Mouse (Mus musculus): ENCODE data around the gene Fam181b.

Fam181b gene

DNA sequence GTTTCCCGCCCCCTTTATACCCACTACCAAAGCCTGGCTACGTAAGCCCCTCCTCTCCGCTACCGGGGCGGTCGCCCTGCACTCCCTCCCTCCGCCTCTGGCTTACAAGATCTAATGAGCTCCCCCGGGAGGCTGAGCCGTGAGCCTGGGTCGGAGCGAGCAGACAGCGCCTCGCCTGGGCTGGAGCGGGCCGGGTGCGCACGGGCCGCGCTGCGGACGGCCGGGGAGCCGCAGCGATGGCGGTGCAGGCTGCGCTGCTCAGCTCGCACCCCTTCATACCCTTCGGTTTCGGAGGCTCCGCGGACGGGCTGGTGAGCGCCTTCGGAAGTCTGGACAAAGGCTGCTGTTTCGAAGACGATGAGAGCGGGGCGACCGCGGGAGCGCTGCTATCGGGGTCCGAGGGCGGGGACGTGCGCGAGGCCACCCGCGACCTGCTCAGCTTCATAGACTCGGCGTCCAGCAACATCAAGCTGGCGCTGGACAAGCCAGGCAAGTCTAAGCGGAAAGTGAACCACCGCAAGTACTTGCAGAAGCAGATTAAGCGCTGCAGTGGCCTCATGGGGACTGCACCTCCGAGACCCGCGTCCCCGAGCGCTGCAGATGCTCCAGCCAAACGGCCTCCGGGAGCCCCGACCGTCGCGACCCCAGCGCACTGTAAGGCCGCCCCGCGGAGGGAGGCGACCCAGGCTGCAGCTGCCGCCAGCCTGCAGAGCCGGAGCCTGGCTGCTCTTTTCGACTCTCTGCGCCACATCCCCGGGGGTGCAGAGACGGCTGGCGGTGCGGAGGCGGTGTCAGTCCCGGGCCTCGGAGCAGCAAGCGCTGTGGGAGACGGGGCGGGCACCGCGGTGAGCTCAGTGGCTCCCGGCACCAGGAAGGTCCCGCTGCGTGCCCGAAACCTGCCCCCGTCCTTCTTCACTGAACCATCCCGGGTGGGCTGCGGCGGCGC lies at the start of gene Fam181b:
Gene Fam181b (plus strand): TSS at position 81 of the 946 bp plus-strand sequence.
- peak; percentile 80 to 81 for DNase-seq

DNA sequence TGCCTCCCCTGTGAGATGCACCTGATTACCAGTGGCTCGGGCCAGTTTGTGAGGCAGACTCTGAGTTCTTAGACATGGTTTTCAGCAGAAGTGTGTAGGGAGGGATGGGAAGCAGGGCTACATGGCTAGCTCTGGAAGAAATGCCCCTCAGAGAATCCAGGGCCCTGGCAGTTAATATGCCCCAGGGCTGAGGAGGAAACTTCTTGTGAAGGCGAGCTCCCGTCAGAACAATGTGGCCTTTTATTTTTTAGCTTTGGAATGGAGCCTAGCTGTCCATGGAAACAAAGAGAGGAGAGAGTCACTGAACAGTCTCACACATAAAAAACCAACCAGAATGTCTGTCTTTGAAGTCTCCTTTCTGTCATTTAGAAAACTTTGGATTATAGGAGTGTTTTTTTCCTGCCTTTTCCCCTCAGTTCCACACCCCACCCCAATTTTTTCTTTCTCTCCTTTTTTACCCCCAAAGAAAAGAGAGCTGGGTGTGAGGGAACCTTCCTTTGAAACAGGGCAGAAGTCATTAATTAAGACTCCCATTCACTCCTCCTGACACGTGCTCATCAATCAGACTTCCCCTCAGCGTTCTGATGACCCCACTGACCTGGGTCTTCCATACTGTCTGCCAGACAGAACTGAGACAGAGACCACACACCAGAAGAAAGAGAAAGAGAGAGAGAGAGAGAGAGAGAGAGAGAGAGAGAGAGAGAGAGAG lies 41.7 kb upstream of the Fam181b start:
- no peak for DNase-seq

GRCm38 (mm10) chr7:93038472-93038828 lies 41.2 kb upstream of the Fam181b start:
- peak in 1 of 2 experiments; percentile 17 for DNase-seq

DNA sequence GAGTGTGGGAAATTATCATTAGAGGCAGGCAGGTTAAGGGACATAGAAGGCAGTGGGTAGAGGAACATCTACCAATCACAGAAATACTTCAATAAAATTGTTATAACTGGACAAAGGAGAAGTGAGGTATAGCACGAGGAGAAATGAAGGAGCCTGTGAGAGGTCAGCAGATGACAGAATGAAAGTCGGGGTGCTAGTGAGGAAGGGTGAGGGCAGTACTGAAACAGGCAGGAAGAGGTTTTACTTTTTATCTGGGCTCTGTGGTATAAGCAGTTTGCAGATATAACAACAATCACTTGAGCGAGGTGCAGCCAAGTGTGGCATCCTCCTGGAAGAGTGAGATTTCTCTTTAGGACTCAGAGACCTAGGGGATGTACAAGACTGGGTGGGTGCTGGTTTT lies 40.1 kb upstream of the Fam181b start:
- no peak for DNase-seq

GRCm38 (mm10) chr7:93044359-93044758 lies 35.3 kb upstream of the Fam181b start:
- no peak for DNase-seq

GRCm38 (mm10) chr7:93044788-93045187 lies 34.9 kb upstream of the Fam181b start:
- DNase-seq: no peak

GRCm38 (mm10) chr7:93060831-93061230 lies 18.8 kb upstream of the Fam181b start:
- DNase-seq: no peak

- no peak for DNase-seq
Measured at GRCm38 (mm10) chr7:93061747-93062146, 17.9 kb upstream of the Fam181b start.

- DNase-seq: no peak
Measured at GRCm38 (mm10) chr7:93062189-93062588, 17.5 kb upstream of the Fam181b start.

- DNase-seq: no peak
Measured at GRCm38 (mm10) chr7:93067464-93068015, 12.1 kb upstream of the Fam181b start.

GRCm38 (mm10) chr7:93076435-93076960 lies 3.2 kb upstream of the Fam181b start:
- DNase-seq: no peak

- DNase-seq: no peak
Measured at GRCm38 (mm10) chr7:93079420-93079784, 263 bp upstream of the Fam181b start.

DNA sequence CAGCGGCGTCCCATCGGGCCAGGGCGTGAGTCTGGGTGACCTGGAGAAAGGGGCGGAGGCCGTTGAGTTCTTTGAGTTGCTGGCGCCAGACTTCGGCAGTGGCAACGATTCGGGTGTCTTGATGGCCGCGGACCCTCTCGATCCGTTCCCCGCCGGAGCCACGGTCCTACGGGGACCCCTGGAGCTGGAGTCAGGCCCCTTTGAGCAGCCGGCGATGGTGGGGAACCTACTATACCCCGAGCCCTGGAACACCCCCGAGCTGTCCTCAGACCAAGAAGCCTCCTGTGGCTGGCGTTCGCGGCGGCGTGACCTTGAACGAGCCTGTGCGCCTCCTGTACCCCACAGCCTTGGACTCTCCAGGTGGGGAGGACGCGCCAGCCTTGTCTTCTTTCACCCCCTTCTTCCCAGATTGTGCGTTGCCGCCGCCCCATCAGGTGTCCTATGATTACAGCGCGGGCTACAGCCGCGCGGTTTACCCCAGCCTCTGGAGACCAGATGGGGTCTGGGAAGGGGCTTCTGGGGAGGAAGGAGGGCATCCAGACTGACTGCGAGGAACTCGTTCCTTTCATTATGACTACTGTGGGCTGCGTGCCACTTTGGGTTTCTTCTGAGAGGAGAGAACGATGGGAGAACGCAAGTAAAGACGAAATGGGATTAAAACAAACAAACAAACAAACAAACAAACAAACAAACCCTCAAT lies 1.2 kb downstream of the Fam181b start:
- DNase-seq: peak in 1 of 2 experiments; percentile 52

GRCm38 (mm10) chr7:93093371-93094058 lies 13.8 kb downstream of the Fam181b start:
- peak; percentile 95 for DNase-seq

DNA sequence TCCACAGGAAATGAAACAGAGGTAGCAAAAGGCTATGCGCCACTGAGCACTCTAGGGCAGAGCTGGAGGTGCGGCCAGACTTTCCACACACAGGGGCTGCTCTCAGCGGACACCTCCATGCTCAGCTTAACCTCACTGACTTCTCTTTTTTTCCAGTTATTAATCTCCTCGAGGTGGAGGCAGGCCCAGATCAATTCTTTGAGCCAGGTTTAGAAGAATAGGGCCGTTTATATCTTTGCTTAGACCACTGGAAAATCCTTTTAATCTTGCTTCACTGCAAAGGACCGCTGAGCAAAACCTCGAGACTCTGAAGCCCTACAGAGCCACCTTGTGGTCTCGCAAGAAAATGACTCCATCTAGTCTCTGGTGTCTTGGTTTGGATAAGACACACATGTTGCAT lies 15.8 kb downstream of the Fam181b start:
- DNase-seq: peak; percentile 70 to 80

DNA sequence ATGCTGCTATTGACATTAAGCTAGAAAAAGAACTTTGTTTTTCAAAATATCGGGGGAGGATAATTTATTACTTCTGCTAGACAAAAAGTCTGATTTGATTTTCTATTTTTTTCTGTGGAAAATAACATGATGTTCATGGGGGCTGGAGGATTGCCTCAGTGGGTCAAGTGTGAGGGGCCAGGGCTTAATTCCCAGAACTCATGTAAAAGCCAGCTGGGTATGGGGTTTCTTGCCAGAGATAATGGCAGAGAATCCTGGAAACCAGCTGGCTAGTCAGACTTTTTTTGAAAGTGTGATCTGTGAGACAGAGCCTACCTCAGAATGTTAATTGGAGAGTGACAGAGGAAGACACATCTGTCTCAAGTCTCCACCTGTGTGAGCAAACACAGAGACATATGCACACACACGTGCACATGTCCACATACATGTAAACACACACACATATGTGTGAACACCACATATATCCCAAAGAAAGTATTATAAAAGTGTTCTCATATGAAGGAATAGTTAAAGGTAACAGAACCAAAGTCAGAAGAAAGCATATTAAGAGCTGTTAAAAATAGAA lies 25.2 kb downstream of the Fam181b start:
- DNase-seq: no peak

DNA sequence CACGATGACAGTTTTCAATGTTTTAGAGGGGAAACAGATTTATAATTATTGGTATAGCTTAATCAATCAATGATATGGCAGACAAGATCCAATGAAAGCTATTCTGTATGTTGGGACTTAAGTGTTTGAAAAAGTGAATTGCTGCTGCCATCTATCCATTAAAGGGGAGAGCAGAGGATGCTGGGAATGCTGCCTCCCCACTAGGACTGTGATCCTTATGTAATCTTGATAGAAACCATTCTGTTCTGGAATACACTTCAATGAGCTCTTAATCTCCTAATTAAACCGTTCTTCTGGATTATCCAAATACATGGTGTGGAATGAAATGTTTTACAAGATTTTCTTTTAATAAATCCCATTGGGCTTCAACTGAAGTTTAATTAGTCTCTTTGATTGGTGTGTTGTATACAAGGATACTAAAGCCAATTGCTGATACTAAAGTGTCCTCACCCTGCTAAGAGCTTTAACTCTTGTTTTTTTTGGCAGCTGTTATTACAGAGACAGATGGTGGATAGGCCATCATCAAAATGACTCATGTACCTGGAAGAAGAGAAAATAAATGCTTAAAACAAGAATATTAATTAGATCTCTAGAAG lies 30.8 kb downstream of the Fam181b start:
- DNase-seq: peak; percentile 24 to 34

DNA sequence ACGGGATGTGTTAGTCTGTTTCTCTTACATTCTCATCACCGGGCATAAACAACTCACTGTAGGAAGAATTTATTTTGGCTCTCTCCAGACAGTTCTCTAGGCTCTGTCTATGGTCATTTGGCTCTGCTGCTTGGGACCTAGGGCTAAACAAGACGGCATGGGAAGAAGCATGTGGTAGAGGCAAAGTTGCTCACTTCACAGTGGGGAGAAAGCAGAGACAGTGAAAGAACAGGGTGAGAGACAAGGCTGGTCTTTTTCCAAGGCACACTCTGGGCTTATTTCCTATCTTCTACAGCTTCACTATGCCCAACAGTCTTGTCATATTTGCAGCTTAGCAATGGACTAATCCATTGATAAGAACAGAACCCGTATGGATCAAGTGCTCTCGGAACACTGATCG lies 31.4 kb downstream of the Fam181b start:
- peak; percentile 47 to 57 for DNase-seq

DNA sequence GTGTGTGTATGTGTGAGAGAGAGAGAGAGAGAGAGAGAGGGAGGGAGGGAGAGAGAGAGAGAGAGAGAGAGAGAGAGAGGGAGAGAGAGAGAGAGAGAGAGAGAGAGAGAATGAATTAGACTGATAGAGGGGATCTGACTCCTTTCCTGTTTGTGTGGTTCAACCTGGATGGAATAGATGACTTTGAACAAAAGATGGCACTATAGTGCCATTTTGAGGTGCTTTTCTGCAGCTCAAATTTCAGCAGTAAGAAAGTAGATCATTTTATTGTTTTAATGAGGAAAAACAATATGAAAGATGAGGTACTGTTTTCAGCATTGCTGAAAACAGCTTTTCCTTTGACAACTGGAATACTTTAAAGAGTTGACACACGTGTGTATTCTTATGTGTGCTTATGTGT lies 37.9 kb downstream of the Fam181b start:
- no peak for DNase-seq

DNA sequence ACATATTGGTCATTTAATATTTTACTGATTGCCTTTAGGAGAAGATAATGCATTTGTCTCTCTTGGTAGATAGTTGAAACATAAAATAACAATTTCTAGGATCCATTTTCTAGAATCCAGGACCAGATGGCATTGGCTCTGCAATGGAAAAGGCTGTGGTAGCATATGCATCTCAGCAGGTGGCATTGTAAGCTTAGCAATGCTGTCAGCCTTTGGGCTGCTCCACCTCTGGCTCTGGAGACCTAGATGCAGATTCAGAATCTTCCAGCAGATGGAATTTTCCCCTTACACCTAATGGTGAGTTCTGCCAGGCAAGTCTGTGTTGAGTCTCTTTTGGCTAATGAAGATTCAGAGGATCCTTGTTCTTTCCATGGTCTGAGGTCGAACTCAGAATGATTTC lies 44.3 kb downstream of the Fam181b start:
- peak; percentile 28 to 54 for DNase-seq
